Mouse (Mus musculus) C2C12 (cell line): Measurements from ENCODE around the gene Grhl3.

ENCODE experiments used
- CTCF ChIP-seq: IDR thresholded peaks from one replicate; pipeline ENCODE4 v1.5.1; 2011; ENCODE audit not compliant: control insufficient read depth, insufficient read depth, insufficient read length
- FOSL1 ChIP-seq: IDR thresholded peaks from one replicate; pipeline ENCODE4 v1.8.0; 2011; ENCODE audit warnings: mild to moderate bottlenecking, low read length; ENCODE audit not compliant: poor library complexity, insufficient read depth, severe bottlenecking
- MYOD1 ChIP-seq: IDR thresholded peaks from one replicate; pipeline ENCODE4 v1.6.1; 2011; ENCODE audit warnings: low read depth; ENCODE audit not compliant: control insufficient read depth, insufficient read length
- MYOG ChIP-seq: IDR thresholded peaks from one replicate; pipeline ENCODE4 v1.6.1; 2011; ENCODE audit not compliant: control insufficient read depth, insufficient read length; ENCODE audit errors: extremely low read depth
- USF1 ChIP-seq: IDR thresholded peaks from one replicate; pipeline ENCODE4 v1.6.1; 2011; ENCODE audit warnings: low read depth, mild to moderate bottlenecking, control low read depth, moderate library complexity

- TF ChIP-seq CTCF: no peak
- no peak for TF ChIP-seq USF1
- TF ChIP-seq FOSL1: no peak
- no peak for TF ChIP-seq MYOG
- no peak for TF ChIP-seq MYOD1
Observed at GRCm38 (mm10) chr4:135617038-135617437, 43.6 kb upstream of the Grhl3 start.
